Mouse (Mus musculus) hindbrain, postnatal 0 days (tissue): ENCODE measurements around the gene Slc25a51. TPM values are rescaled to one million over a fixed set of nuclear protein-coding genes. Genes with fewer than 3 reads are reported as not detected.
A peak's percentile ranks its signal among the peaks of the same experiment; 100 is the strongest.

ENCODE experiments used
- ATAC-seq: fragments of 200-750 bp; cut with Nextera tagmentation; 2 replicates; pipeline ENCODE4 v1.8.0; 2017; ENCODE audit warnings: mild to moderate bottlenecking, moderate TSS enrichment, moderate library complexity
- DNase-seq: peaks from one replicate; pipeline ENCODE4 v3.0.0-alpha.2; 2015; ENCODE audit warnings: low spot score
- H3K27ac ChIP-seq: fragments of 300-500 bp; sonication (generic); 2 replicates; pipeline ENCODE4 v1.5.1; 2014; ENCODE audit warnings: mild to moderate bottlenecking
- H3K27me3 ChIP-seq: fragments of 300-500 bp; sonication (generic); 2 replicates; pipeline ENCODE4 v1.6.1; 2014; ENCODE audit warnings: low read length, mixed read lengths; ENCODE audit not compliant: insufficient read depth
- H3K36me3 ChIP-seq: fragments of 300-500 bp; sonication (generic); 2 replicates; pipeline ENCODE4 v1.6.1; 2014; ENCODE audit warnings: low read length, mixed read lengths; ENCODE audit not compliant: insufficient read depth
- H3K4me1 ChIP-seq: fragments of 300-500 bp; sonication (generic); 2 replicates; pipeline ENCODE4 v1.6.1; 2014; ENCODE audit warnings: antibody characterized with exemption, low read length, mixed read lengths; ENCODE audit not compliant: insufficient read depth
- H3K4me2 ChIP-seq: fragments of 300-500 bp; sonication (generic); 2 replicates; pipeline ENCODE4 v1.6.1; 2014; ENCODE audit warnings: low read depth, mild to moderate bottlenecking, low read length, moderate library complexity, mixed read lengths
- H3K4me3 ChIP-seq: fragments of 300-500 bp; sonication (generic); 2 replicates; pipeline ENCODE4 v1.5.1; 2014; ENCODE audit warnings: low read length
- H3K9ac ChIP-seq: fragments of 300-500 bp; sonication (generic); replicated peaks from 2 replicates; pipeline ENCODE4 v1.6.1; 2014; ENCODE audit warnings: mild to moderate bottlenecking, low read length, moderate library complexity, mixed read lengths
- H3K9me3 ChIP-seq: fragments of 300-500 bp; sonication (generic); 2 replicates; pipeline ENCODE4 v1.6.1; 2016; ENCODE audit warnings: low read length, mixed read lengths
- CTCF ChIP-seq: IDR thresholded peaks from 2 replicates; pipeline ENCODE4 v1.5.1; 2016; ENCODE audit warnings: antibody characterized with exemption, control low read depth, low read depth
- WGBS: fragments of 180-500 bp; shearing (Covaris S2); extraction: QIAGEN DNeasy Blood & Tissue Kit; methylation state at CpG from one replicate; pipeline ENCODE4 v1.1.7; 2014; 5-methylcytosine and 5-hydroxymethylcytosine counted together
- polyA plus RNA-seq: library from polyadenylated mRNA; unstranded; fragments of >200 nt; fragmentation: Nextera tagmentation; extraction: Ambion mirVana; gene quantifications from 2 replicates; pipeline ENCODE4 v1.2.1, GENCODE M21; 2015
- total RNA-seq: library from RNA; depleted of rRNA; stranded (reverse); fragments of >200 nt; gene quantifications from 2 replicates; pipeline ENCODE4 v1.2.3, GENCODE M21; 2014

Gene Slc25a51
- total and polyA plus RNA-seq, 2 experiments from 2014 or later: 64.3 to 142 TPM

GRCm38 (mm10) chr4:45419051-45419450 lies 10.5 kb upstream of the Slc25a51 start:
- DNase-seq (no peak), ATAC-seq (no peak)
- Histone ChIP-seq H3K4me2 (no peak overlapping the region), H3K4me3 (no peak overlapping the region), H3K27me3 (no peaks in the 10 kb centered on the region), H3K4me1 (peaks cover 8% of the 10 kb centered on the region; the same call in 1 of the 2 replicates), H3K9me3 (no peaks in the 10 kb centered on the region), H3K36me3 (no peaks in the 10 kb centered on the region), H3K9ac (no peak overlapping the region), H3K27ac (no peak overlapping the region)
- WGBS: 83% methylated on average over 4 of the region's 4 CpGs
- TF ChIP-seq CTCF: no peak

GRCm38 (mm10) chr4:45418229-45418950 lies 9.8 kb upstream of the Slc25a51 start:
- peaks cover 8% of the 10 kb centered on the region; the same call in 1 of the 2 replicates for H3K4me1 ChIP-seq
- peak; percentile 85 for DNase-seq
- H3K27me3 ChIP-seq: no peaks in the 10 kb centered on the region
- no peaks in the 10 kb centered on the region for H3K9me3 ChIP-seq
- H3K4me2 ChIP-seq: peak overlapping the region; percentile 39; the same call in 1 of the 2 replicates
- no peak overlapping the region for H3K9ac ChIP-seq
- no peaks in the 10 kb centered on the region for H3K36me3 ChIP-seq
- peak; percentile 65 for ATAC-seq
- H3K4me3 ChIP-seq: no peak overlapping the region
- 19% methylated on average over 11 of the region's 11 CpGs for WGBS
- no peak overlapping the region for H3K27ac ChIP-seq
- TF ChIP-seq CTCF: peak; percentile 83

GRCm38 (mm10) chr4:45416314-45416713 lies 7.7 kb upstream of the Slc25a51 start:
- peaks cover 8% of the 10 kb centered on the region; the same call in 1 of the 2 replicates for H3K4me1 ChIP-seq
- H3K9me3 ChIP-seq: no peaks in the 10 kb centered on the region
- WGBS: 70% methylated on average over 7 of the region's 7 CpGs
- H3K9ac ChIP-seq: no peak overlapping the region
- H3K27me3 ChIP-seq: no peaks in the 10 kb centered on the region
- DNase-seq (no peak), ATAC-seq (no peak)
- no peak overlapping the region for H3K27ac ChIP-seq
- H3K4me2 ChIP-seq: no peak overlapping the region
- H3K36me3 ChIP-seq: no peaks in the 10 kb centered on the region
- no peak for TF ChIP-seq CTCF
- no peak overlapping the region for H3K4me3 ChIP-seq

- Histone ChIP-seq H3K4me3 (no peak overlapping the region), H3K4me1 (0 out of 2 replicates have a peak, but pooled peaks cover 3% of the 10 kb centered on the region), H3K36me3 (no peaks in the 10 kb centered on the region), H3K4me2 (no peak overlapping the region), H3K9me3 (no peaks in the 10 kb centered on the region), H3K9ac (no peak overlapping the region), H3K27me3 (no peaks in the 10 kb centered on the region), H3K27ac (no peak overlapping the region)
- TF ChIP-seq CTCF: no peak
- ATAC-seq: no peak
- 80% methylated on average over 9 of the region's 9 CpGs for WGBS
- no peak for DNase-seq
Measured at GRCm38 (mm10) chr4:45413674-45414338, 5.2 kb upstream of the Slc25a51 start.

GRCm38 (mm10) chr4:45412433-45413192 lies 4.0 kb upstream of the Slc25a51 start:
- Histone ChIP-seq H3K4me2 (no peak overlapping the region), H3K27me3 (no peaks in the 10 kb centered on the region), H3K9ac (no peak overlapping the region), H3K27ac (no peak overlapping the region), H3K36me3 (no peaks in the 10 kb centered on the region), H3K4me1 (no peaks in the 10 kb centered on the region; the same call in 1 of the 2 replicates), H3K4me3 (no peak overlapping the region), H3K9me3 (no peaks in the 10 kb centered on the region)
- DNase-seq: no peak
- ATAC-seq: no peak
- 67% methylated on average over 16 of the region's 16 CpGs for WGBS
- TF ChIP-seq CTCF: no peak

- WGBS: 91% methylated on average over 8 of the region's 8 CpGs
Measured at GRCm38 (mm10) chr4:45411181-45411790, 2.7 kb upstream of the Slc25a51 start.

More at GRCm38 (mm10) chr4:45411181-45411790, 2.7 kb upstream of the Slc25a51 start:
- Histone ChIP-seq H3K9me3 (no peaks in the 10 kb centered on the region), H3K4me2 (no peak overlapping the region), H3K4me3 (no peak overlapping the region), H3K27me3 (no peaks in the 10 kb centered on the region), H3K27ac (no peak overlapping the region), H3K4me1 (peaks cover 9% of the 10 kb centered on the region; the same call in 1 of the 2 replicates), H3K9ac (no peak overlapping the region), H3K36me3 (no peaks in the 10 kb centered on the region)
- DNase-seq (no peak), ATAC-seq (no peak)
- no peak for TF ChIP-seq CTCF
